Mouse (Mus musculus) intestine, embryonic 14.5 days (tissue): ENCODE data around the gene Barhl2. TPM values are rescaled to one million over a fixed set of nuclear protein-coding genes. Genes with fewer than 3 reads are reported as not detected.

Source experiments
- polyA plus RNA-seq: library from polyadenylated mRNA; unstranded; fragments of >200 nt; fragmentation: Nextera tagmentation; extraction: Ambion mirVana; gene quantifications from 2 replicates; pipeline ENCODE4 v1.2.1, GENCODE M21; 2014

The Barhl2 gene
- polyA plus RNA-seq, 1 experiment from 2014 or later, result not detected

Other genes starting within 250 kb of the Barhl2 start
- gene Gm17304, start 150.9 kb upstream of the Barhl2 start, polyA plus RNA-seq, result not detected in 2 replicates
- gene Zfp644, start 239.1 kb upstream of the Barhl2 start, polyA plus RNA-seq, result 81.6 and 85.1 TPM in 2 replicates